Mouse (Mus musculus): ENCODE results near the gene Aff4. TPM values are rescaled to one million over a fixed set of nuclear protein-coding genes. Genes with fewer than 3 reads are reported as not detected.

Gene Aff4
- polyA plus RNA-seq, 1 experiment from 2014 or later = 16.8 TPM

GRCm38 (mm10) chr11:53451361-53451760 lies 100.7 kb downstream of the Aff4 start:
- no peaks in the 10 kb centered on the region for H3K36me3 ChIP-seq (ENCODE audit: insufficient read depth, low read length)
- WGBS = 55% methylated on average over 2 of the region's 2 CpGs
- no peaks in the 10 kb centered on the region for H3K27me3 ChIP-seq (ENCODE audit: insufficient read depth, low read length)
- H3K4me1 ChIP-seq (ENCODE audit: insufficient read depth, low read length) = no peaks in the 10 kb centered on the region
- no peaks in the 10 kb centered on the region for H3K9me3 ChIP-seq (ENCODE audit: low read length)
- no peak for ATAC-seq (ENCODE audit: low FRiP score, low TSS enrichment)
- no peak overlapping the region for H3K9ac ChIP-seq (replicated peaks; ENCODE audit: low read length)
- H3K4me2 ChIP-seq (replicated peaks; ENCODE audit: low read depth, low read length) = no peak overlapping the region
- H3K27ac ChIP-seq (ENCODE audit: low read length) = no peak overlapping the region
- no peak overlapping the region for H3K4me3 ChIP-seq (ENCODE audit: low read length)

- no peak for ATAC-seq (ENCODE audit: low FRiP score, low TSS enrichment)
- no peak overlapping the region for H3K4me3 ChIP-seq (ENCODE audit: low read length)
- H3K9me3 ChIP-seq (ENCODE audit: low read length) = no peaks in the 10 kb centered on the region
- H3K27ac ChIP-seq (ENCODE audit: low read length) = no peak overlapping the region
- peaks cover 3% of the 10 kb centered on the region; the same call in 1 of the 2 replicates for H3K4me1 ChIP-seq (ENCODE audit: insufficient read depth, low read length)
- H3K9ac ChIP-seq (replicated peaks; ENCODE audit: low read length) = no peak overlapping the region
- no peaks in the 10 kb centered on the region for H3K36me3 ChIP-seq (ENCODE audit: insufficient read depth, low read length)
- WGBS = 94% methylated on average over 9 of the region's 9 CpGs
- H3K4me2 ChIP-seq (replicated peaks; ENCODE audit: low read depth, low read length) = no peak overlapping the region
- H3K27me3 ChIP-seq (ENCODE audit: insufficient read depth, low read length) = no peaks in the 10 kb centered on the region
Observed at GRCm38 (mm10) chr11:53452396-53452795, 101.8 kb downstream of the Aff4 start.

DNA sequence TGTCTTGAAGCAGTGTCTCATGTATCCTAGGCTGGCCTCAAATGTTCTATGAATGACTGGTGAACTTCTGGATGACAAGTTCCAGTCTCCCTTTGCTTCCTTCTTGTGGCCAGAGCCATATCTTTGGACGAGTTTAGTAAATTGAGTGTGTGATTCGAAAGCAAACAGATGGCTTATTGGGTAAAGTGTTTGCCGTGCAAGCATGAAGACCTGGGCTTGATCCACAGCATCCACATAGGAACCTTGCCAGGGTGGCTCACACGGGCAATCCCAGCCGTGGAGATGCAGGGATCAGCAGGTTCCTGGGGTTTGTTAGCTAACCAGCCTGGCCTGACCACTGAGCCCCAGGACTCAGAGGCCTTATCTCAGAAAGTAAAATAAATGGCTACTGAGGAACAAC lies 102.4 kb downstream of the Aff4 start:
- no peak for ATAC-seq (ENCODE audit: low FRiP score, low TSS enrichment)
- Histone ChIP-seq H3K27ac (ENCODE audit: low read length) (no peak overlapping the region), H3K36me3 (ENCODE audit: insufficient read depth, low read length) (no peaks in the 10 kb centered on the region), H3K4me3 (ENCODE audit: low read length) (no peak overlapping the region), H3K9ac (replicated peaks; ENCODE audit: low read length) (no peak overlapping the region), H3K9me3 (ENCODE audit: low read length) (no peaks in the 10 kb centered on the region), H3K4me1 (ENCODE audit: insufficient read depth, low read length) (peaks cover 6% of the 10 kb centered on the region; the same call in 1 of the 2 replicates), H3K27me3 (ENCODE audit: insufficient read depth, low read length) (0 out of 2 replicates have a peak, but pooled peaks cover 1% of the 10 kb centered on the region), H3K4me2 (replicated peaks; ENCODE audit: low read depth, low read length) (no peak overlapping the region)
- WGBS = 91% methylated on average over 5 of the region's 5 CpGs

GRCm38 (mm10) chr11:53456474-53457371 lies 106.1 kb downstream of the Aff4 start, which contains the start of the genes Gm10447 and Shroom1:
TSS of gene Gm10447 (minus strand) at chr11:53457110.
TSS of gene Shroom1 (plus strand) at chr11:53457205.
- peaks cover 10% of the 10 kb centered on the region for H3K4me1 ChIP-seq (ENCODE audit: insufficient read depth, low read length)
- WGBS = 2% methylated on average over 41 of the region's 42 CpGs
- ATAC-seq (ENCODE audit: low FRiP score, low TSS enrichment) = peak; percentile 87
- H3K4me2 ChIP-seq (replicated peaks; ENCODE audit: low read depth, low read length) = peak within 1 kb of the TSS; percentile 92
- H3K36me3 ChIP-seq (ENCODE audit: insufficient read depth, low read length) = no peaks in the 10 kb centered on the region
- H3K9me3 ChIP-seq (ENCODE audit: low read length) = no peaks in the 10 kb centered on the region
- peak within 1 kb of the TSS; percentile 62 for H3K4me3 ChIP-seq (ENCODE audit: low read length)
- H3K9ac ChIP-seq (replicated peaks; ENCODE audit: low read length) = peak within 1 kb of the TSS; percentile 70
- H3K27ac ChIP-seq (ENCODE audit: low read length) = no peak within 1 kb of the TSS
- H3K27me3 ChIP-seq (ENCODE audit: insufficient read depth, low read length) = 0 out of 2 replicates have a peak, but pooled peaks cover 6% of the 10 kb centered on the region

GRCm38 (mm10) chr11:53457372-53457954 lies 106.8 kb downstream of the Aff4 start:
- Histone ChIP-seq H3K9ac (replicated peaks; ENCODE audit: low read length) (peak overlapping the region; percentile 70), H3K4me3 (ENCODE audit: low read length) (peak overlapping the region; percentile 62), H3K4me2 (replicated peaks; ENCODE audit: low read depth, low read length) (peak overlapping the region; percentile 92), H3K9me3 (ENCODE audit: low read length) (no peaks in the 10 kb centered on the region), H3K27me3 (ENCODE audit: insufficient read depth, low read length) (peaks cover 11% of the 10 kb centered on the region), H3K4me1 (ENCODE audit: insufficient read depth, low read length) (peaks cover 17% of the 10 kb centered on the region), H3K36me3 (ENCODE audit: insufficient read depth, low read length) (no peaks in the 10 kb centered on the region), H3K27ac (ENCODE audit: low read length) (no peak overlapping the region)
- ATAC-seq (ENCODE audit: low FRiP score, low TSS enrichment) = peak; percentile 32
- 5% methylated on average over 29 of the region's 29 CpGs for WGBS

- Histone ChIP-seq H3K27ac (ENCODE audit: low read length) (no peak overlapping the region), H3K9ac (replicated peaks; ENCODE audit: low read length) (no peak overlapping the region), H3K36me3 (ENCODE audit: insufficient read depth, low read length) (no peaks in the 10 kb centered on the region), H3K4me1 (ENCODE audit: insufficient read depth, low read length) (peaks cover 27% of the 10 kb centered on the region), H3K27me3 (ENCODE audit: insufficient read depth, low read length) (peaks cover 27% of the 10 kb centered on the region), H3K4me3 (ENCODE audit: low read length) (no peak overlapping the region), H3K4me2 (replicated peaks; ENCODE audit: low read depth, low read length) (no peak overlapping the region), H3K9me3 (ENCODE audit: low read length) (no peaks in the 10 kb centered on the region)
- WGBS = 60% methylated on average over 3 of the region's 3 CpGs
- no peak for ATAC-seq (ENCODE audit: low FRiP score, low TSS enrichment)
Observed at GRCm38 (mm10) chr11:53458996-53459395, 108.4 kb downstream of the Aff4 start.

GRCm38 (mm10) chr11:53460192-53460591 lies 109.6 kb downstream of the Aff4 start:
- peaks cover 28% of the 10 kb centered on the region for H3K4me1 ChIP-seq (ENCODE audit: insufficient read depth, low read length)
- no peak overlapping the region for H3K4me2 ChIP-seq (replicated peaks; ENCODE audit: low read depth, low read length)
- peaks cover 37% of the 10 kb centered on the region for H3K27me3 ChIP-seq (ENCODE audit: insufficient read depth, low read length)
- 83% methylated on average over 3 of the region's 3 CpGs for WGBS
- no peaks in the 10 kb centered on the region for H3K36me3 ChIP-seq (ENCODE audit: insufficient read depth, low read length)
- no peak overlapping the region for H3K27ac ChIP-seq (ENCODE audit: low read length)
- no peak for ATAC-seq (ENCODE audit: low FRiP score, low TSS enrichment)
- no peak overlapping the region for H3K9ac ChIP-seq (replicated peaks; ENCODE audit: low read length)
- H3K4me3 ChIP-seq (ENCODE audit: low read length) = no peak overlapping the region
- no peaks in the 10 kb centered on the region for H3K9me3 ChIP-seq (ENCODE audit: low read length)

GRCm38 (mm10) chr11:53461727-53462126 lies 111.1 kb downstream of the Aff4 start:
- H3K4me1 ChIP-seq (ENCODE audit: insufficient read depth, low read length) = peaks cover 34% of the 10 kb centered on the region
- H3K9ac ChIP-seq (replicated peaks; ENCODE audit: low read length) = no peak overlapping the region
- no peaks in the 10 kb centered on the region for H3K36me3 ChIP-seq (ENCODE audit: insufficient read depth, low read length)
- H3K27me3 ChIP-seq (ENCODE audit: insufficient read depth, low read length) = peaks cover 52% of the 10 kb centered on the region
- no peak overlapping the region for H3K4me3 ChIP-seq (ENCODE audit: low read length)
- ATAC-seq (ENCODE audit: low FRiP score, low TSS enrichment) = no peak
- WGBS = 17% methylated on average over 5 of the region's 5 CpGs
- no peak overlapping the region for H3K27ac ChIP-seq (ENCODE audit: low read length)
- no peak overlapping the region for H3K4me2 ChIP-seq (replicated peaks; ENCODE audit: low read depth, low read length)
- H3K9me3 ChIP-seq (ENCODE audit: low read length) = no peaks in the 10 kb centered on the region

DNA sequence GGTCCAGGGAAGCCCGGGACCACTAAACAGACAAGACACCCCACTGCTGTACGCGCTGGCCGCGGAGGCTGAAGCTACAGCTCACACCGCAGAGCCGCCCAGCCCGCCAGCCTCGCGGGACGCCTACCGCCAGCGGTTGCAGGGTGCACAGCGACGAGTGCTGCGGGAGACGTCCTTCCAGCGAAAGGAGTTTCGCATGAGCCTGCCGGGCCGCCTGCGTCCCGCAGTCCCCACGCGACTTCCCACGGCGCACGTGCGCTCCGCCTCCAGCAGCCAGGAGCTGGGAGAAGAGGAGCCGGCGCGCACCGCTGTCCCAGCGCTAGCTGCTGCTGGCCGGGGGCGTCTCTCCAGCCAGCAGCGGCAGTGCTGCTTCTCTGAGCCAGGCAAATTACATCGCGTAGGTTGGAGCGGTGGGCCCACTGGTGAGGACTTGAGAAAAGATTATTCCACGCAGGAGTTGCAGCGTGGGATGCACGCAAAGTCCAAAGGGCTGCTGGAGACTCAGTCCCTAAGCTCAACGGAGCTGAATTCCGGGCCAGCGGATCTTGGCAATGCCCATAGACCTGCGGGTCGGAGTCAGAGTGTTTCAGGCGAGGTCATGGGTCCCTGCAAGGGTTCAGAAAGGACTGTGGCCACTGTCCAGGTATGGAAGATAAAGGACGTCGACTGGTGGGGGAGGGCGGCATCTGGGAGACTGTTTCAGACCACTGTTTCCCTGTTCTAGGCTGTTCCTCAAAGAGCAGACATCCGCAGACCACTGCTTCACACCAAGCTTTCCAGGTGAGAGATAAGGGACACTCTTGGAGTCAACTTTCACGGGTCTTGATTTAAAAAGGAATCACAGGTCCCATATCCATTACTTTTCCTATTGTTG lies 113.2 kb downstream of the Aff4 start:
- H3K36me3 ChIP-seq (ENCODE audit: insufficient read depth, low read length) = no peaks in the 10 kb centered on the region
- 6% methylated on average over 53 of the region's 55 CpGs for WGBS
- H3K4me2 ChIP-seq (replicated peaks; ENCODE audit: low read depth, low read length) = peak overlapping the region; percentile 64
- peaks cover 30% of the 10 kb centered on the region for H3K4me1 ChIP-seq (ENCODE audit: insufficient read depth, low read length)
- H3K27ac ChIP-seq (ENCODE audit: low read length) = no peak overlapping the region
- H3K9me3 ChIP-seq (ENCODE audit: low read length) = no peaks in the 10 kb centered on the region
- peak overlapping the region; percentile 47 for H3K4me3 ChIP-seq (ENCODE audit: low read length)
- no peak; the same call in 1 of the 2 replicates for ATAC-seq (ENCODE audit: low FRiP score, low TSS enrichment)
- H3K27me3 ChIP-seq (ENCODE audit: insufficient read depth, low read length) = peaks cover 54% of the 10 kb centered on the region
- H3K9ac ChIP-seq (replicated peaks; ENCODE audit: low read length) = peak overlapping the region; percentile 53

All from kidney, embryonic 16.5 days (tissue).